Mouse (Mus musculus): Measurements from ENCODE around the gene Sost. TPM values are rescaled to one million over a fixed set of nuclear protein-coding genes. Genes with fewer than 3 reads are reported as not detected.

Sost gene
- total RNA-seq, 2 experiments from 2014 or later: not detected

DNA sequence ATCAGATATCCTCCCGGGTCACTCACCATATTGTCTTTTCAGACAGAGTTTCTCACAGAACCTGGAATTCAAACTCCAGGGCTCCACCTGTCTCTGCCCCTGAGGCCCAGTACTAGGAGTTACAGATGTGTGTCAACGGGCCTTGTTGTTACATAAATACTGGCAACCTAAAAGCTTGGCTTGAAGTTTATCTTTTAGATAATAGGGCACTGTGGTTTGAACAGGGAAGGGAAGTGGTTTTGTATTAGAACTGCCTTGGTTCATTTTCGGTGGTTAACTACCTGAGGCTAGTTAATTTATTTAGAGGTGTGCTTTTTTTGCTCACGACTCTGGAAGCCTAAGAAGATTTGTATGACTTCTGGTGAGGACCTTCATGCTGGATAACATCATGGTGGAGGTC is 13.4 kb downstream of the Sost start:
- intact Hi-C loops (cut with DNase I): no loop called here
- no peak for DNase-seq

DNA sequence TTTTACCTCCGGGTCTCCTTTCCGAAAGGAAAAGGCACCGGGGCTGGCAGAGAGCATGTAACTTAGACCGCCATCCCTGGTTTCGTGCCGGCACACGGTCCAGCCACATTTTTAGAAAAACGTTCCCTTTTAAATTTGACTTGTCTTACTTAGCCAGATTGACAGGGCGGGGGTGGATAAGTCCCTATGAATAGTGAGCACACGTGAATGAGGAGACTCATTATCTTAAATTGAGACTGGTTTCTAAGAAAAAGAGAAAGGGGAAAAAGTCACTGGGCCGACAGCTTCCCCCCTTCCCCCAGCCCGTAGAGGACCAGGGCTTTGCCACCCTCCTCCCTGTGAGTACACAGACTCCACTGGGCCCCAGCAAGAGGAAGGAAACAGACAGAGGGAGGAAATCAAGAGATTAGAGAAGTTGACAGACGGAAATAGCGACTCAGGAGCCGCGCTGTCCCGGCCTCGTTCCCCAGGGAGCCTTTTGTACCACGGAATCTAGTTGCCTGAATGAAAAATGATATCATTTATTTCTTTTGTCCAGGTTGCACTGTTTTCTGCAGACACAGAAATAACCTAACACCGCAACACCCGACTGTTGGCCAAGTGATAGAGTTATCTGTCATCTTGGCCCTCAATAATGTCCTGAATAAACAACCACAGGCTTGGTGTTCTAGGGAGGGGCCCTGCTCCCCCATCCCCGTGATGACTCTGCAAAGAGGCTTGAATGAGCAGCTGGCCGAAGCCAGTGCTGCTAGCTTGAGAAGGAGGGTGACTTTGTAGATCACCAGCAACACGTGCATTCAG is 14.1 kb downstream of the Sost start:
- no peak for DNase-seq
- intact Hi-C loops (cut with DNase I): no loop called here

GRCm38 (mm10) chr11:101950021-101950420 is 16.8 kb downstream of the Sost start:
- DNase-seq: no peak
- intact Hi-C loops (cut with DNase I): no loop called here

GRCm38 (mm10) chr11:101946525-101946924 is 20.3 kb downstream of the Sost start:
- intact Hi-C loops (cut with DNase I): no loop called here

DNA sequence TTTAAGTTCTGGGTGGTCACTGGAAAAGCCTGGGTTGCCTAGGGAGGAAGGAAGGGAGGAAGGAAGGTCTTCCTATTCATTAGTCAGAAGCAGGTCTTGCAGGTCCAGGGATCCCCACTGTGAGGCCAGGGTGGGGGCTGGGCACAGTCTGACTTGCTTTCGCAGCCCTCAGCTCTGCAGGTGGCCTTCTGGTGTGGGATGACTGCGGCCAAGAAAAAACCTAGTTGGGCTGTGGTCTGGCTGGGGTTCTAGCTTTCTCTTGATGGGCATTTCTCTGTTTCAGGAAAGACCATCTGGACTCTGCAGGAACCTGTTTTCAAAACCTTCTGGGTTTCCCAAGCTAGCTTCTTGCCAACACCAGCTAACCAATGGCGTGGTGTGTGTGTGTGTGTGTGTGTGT is 23.8 kb downstream of the Sost start:
- peak; percentile 66 for DNase-seq
- intact Hi-C loops (cut with DNase I): no loop called here

More at GRCm38 (mm10) chr11:101946525-101946924, 20.3 kb downstream of the Sost start:
- no peak for DNase-seq

DNA sequence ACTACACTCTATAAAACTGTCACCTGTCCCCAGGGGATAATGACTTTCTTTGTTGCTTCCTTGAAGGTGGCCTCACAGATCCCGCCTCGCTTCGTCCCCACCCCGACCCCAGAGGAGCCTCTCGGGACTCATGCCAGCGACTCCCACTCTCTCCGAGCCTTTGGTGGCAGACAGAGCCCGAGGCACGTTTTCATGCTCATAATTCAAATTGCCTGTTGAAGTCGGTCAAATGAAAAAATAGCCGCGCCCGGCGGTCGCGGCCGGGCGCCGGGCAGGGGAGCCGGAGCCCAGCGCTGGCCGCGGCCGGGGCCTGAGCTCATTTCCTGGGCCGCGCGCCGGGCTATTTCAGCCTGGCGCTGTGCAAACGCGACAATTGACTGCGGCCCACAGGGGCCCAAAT is 29.7 kb downstream of the Sost start:
- intact Hi-C loops (cut with DNase I): no loop called here
- peak; percentile 32 for DNase-seq

GRCm38 (mm10) chr11:101936421-101936820 is 30.4 kb downstream of the Sost start:
- intact Hi-C loops (cut with DNase I): no loop called here
- no peak for DNase-seq

GRCm38 (mm10) chr11:101935743-101936142 is 31.1 kb downstream of the Sost start:
- intact Hi-C loops (cut with DNase I): no loop called here
- DNase-seq: no peak

GRCm38 (mm10) chr11:101931978-101932377 is 34.8 kb downstream of the Sost start:
- intact Hi-C loops (cut with DNase I): no loop called here
- no peak for DNase-seq

- no peak for DNase-seq
- intact Hi-C loops (cut with DNase I): no loop called here
Observed at GRCm38 (mm10) chr11:101928030-101928762, 38.6 kb downstream of the Sost start.

DNA sequence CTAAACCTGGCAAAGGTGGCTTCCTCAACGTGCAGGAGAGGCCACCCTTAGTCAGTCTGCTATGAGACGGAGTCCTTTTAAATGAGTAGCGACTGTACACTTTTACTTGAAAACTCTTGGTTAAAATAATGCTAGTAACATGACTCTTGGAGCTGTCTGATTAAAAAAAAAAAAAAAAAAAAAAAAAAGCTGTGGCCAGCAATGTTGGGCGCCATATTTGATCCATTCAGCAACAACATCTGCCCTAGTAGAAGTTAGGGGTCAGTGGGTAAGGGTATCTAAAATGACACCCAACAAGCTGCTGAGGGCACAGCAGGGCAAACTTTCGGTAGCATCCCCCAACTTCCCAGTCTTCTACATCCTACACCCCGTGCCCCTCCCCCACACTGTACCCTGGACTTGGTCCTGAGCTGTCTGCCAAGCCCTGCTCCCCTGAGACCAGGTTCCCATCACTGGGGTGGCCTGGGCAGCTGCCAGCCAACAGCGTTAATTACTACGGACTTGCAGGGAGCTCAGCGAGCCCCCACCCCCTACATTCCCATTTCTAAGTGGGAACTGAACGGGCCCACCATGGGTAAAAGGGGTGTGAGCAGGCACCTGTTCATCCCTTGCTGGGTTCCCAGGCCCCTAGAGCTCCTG is 39.7 kb downstream of the Sost start:
- intact Hi-C loops (cut with DNase I): no loop called here
- DNase-seq: no peak

DNA sequence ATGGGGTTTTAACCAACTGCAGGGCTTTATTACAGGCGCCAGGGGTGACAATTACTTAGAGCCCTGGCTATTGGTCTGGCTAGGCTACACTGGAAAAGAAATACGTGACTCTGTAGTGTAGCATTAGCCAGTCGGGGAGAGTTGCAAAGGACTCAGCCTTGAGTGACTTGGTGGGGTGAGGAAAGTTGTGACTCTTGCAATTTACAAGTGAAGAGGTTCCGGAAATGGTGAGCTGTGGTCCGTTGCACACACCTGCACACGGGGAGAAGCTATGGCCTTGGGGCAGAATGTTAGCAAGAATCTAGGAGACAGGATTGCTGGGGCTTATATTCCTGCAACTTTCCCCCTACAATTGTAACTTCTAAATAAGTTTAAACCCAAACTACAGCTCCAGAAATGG is 41.2 kb downstream of the Sost start:
- DNase-seq: no peak
- intact Hi-C loops (cut with DNase I): no loop called here

DNA sequence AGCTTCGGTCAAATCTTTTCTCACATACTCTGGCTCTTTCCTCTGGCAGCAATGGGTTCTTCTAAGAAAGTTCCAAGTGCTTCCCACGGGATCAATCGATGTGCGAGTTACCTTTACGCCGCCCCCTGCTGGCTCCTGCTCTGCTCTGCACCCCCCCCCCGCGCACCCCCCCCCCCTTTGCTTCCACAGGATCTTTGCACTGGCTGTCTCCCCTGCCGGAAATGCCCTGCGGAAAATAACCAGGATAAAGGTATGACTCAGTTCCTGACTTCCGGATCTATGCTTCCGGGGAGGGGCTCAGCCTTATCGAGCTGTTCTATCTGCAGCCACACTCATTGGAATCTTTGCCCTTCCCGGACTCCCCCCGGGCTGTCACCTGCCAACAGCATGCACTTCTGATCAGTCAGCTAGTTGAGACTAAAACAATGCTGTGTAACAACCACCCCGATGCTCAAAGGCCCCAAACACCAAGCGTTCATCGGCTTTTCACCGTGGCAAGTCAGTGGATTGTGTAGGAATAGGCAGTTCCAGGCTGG is 42.3 kb downstream of the Sost start:
- intact Hi-C loops (cut with DNase I): no loop called here
- DNase-seq: no peak

GRCm38 (mm10) chr11:101923988-101924387 is 42.8 kb downstream of the Sost start:
- intact Hi-C loops (cut with DNase I): no loop called here
- DNase-seq: no peak

DNA sequence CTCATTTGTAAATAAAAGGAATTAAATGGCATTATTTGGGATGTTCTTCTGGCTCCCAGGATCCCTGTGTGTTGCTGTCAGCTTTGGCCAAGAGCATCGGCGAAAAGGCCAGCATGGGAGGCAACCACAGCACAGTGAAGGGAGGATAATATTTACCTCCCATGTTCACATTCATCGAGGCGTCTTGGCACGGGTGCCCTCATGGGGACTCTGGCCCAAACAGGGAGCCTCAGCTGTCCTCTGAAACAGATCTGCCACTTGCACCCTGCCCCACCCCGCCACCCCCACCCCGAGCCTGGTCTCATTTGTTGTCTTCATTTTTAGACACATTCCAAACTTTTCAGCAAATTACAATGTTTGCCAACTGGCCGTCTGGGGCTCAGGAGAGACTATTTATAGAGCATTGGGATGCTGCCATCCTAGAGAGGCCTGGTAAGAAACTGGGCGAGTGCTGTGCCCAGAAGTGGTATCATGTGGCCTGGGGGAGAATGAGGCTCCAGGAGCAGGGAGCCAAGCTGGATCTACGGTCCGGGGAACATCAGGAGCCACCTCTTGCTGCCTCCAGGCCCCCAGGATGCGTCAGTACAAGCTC is 45.4 kb downstream of the Sost start:
- intact Hi-C loops (cut with DNase I): no loop called here
- peak; percentile 26 for DNase-seq

GRCm38 (mm10) chr11:101919660-101920059 is 47.2 kb downstream of the Sost start:
- DNase-seq: peak; percentile 79
- intact Hi-C loops (cut with DNase I): loop anchor here (2.0 kb wide), 1 partner anchor 49 kb away; no protein-coding TSS in a partner anchor

DNA sequence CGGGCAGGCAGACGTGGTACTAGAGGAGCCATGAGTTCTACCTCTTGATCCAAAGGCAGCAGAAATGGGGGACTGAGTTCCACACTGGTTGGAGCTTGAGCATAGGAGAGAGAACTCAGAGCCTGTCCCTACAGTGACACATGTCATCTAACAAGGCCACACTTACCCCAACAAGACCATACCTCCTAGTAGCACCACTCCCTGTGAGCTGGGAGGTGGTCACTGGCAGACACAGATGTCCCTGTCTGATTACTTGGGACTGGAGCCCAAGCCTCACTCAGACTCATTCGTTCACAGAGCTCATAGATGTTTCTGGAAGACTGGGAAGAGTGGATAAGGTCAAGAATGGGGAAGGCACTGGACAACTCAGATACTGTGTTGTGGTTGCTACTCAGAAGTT is 48.2 kb downstream of the Sost start:
- intact Hi-C loops (cut with DNase I): loop anchor here (2.0 kb wide), 1 partner anchor 50 kb away; no protein-coding TSS in a partner anchor
- no peak for DNase-seq

- no peak for DNase-seq
- intact Hi-C loops (cut with DNase I): no loop called here
Observed at GRCm38 (mm10) chr11:101916772-101917171, 50.0 kb downstream of the Sost start.

- DNase-seq: no peak
- intact Hi-C loops (cut with DNase I): no loop called here
Observed at GRCm38 (mm10) chr11:101913591-101913990, 53.2 kb downstream of the Sost start.
